Mouse (Mus musculus) 3T3-L1 (cell line): ENCODE results near the gene Elob.
A peak's percentile ranks its signal among the peaks of the same experiment; 100 is the strongest.

ENCODE experiments used
- DNase-seq: peaks from one replicate; pipeline ENCODE4 v3.0.0-alpha.2; 2015; ENCODE audit warnings: low read depth, low spot score

Elob gene

GRCm38 (mm10) chr17:23823614-23824013 is 5.3 kb downstream of the Elob start:
- no peak for DNase-seq

- DNase-seq = no peak
Measured at GRCm38 (mm10) chr17:23823018-23823417, 5.9 kb downstream of the Elob start.

GRCm38 (mm10) chr17:23822094-23822493 is 6.8 kb downstream of the Elob start:
- peak; percentile 34 for DNase-seq

- no peak for DNase-seq
Measured at GRCm38 (mm10) chr17:23820731-23821130, 8.2 kb downstream of the Elob start.

- no peak for DNase-seq
Measured at GRCm38 (mm10) chr17:23819235-23819634, 9.7 kb downstream of the Elob start.

GRCm38 (mm10) chr17:23818579-23818978 is 10.4 kb downstream of the Elob start:
- peak; percentile 54 for DNase-seq

- DNase-seq = no peak
Measured at GRCm38 (mm10) chr17:23815641-23816040, 13.3 kb downstream of the Elob start.

GRCm38 (mm10) chr17:23807918-23808317 is 21.0 kb downstream of the Elob start:
- no peak for DNase-seq

- DNase-seq = no peak
Measured at GRCm38 (mm10) chr17:23806867-23807266, 22.1 kb downstream of the Elob start.

GRCm38 (mm10) chr17:23804426-23805085 is 24.4 kb downstream of the Elob start:
- DNase-seq = peak; percentile 50

- DNase-seq = peak; percentile 72
Measured at GRCm38 (mm10) chr17:23803366-23804041, 25.4 kb downstream of the Elob start.

- peak; percentile 99 for DNase-seq
Measured at GRCm38 (mm10) chr17:23802746-23803365, 26.1 kb downstream of the Elob start.

- DNase-seq = no peak
Measured at GRCm38 (mm10) chr17:23801627-23802026, 27.3 kb downstream of the Elob start.

- DNase-seq = peak; percentile 57
Measured at GRCm38 (mm10) chr17:23797316-23797715, 31.6 kb downstream of the Elob start.

GRCm38 (mm10) chr17:23795323-23795722 is 33.6 kb downstream of the Elob start:
- DNase-seq = no peak

GRCm38 (mm10) chr17:23791079-23791357 is 37.9 kb downstream of the Elob start:
- no peak for DNase-seq

- no peak for DNase-seq
Measured at GRCm38 (mm10) chr17:23790269-23791078, 38.5 kb downstream of the Elob start, which contains the start of gene Srrm2. Srrm2 (plus strand) TSS chr17:23790532.

- no peak for DNase-seq
Measured at GRCm38 (mm10) chr17:23789749-23790268, 39.1 kb downstream of the Elob start.

GRCm38 (mm10) chr17:23788973-23789372 is 40.0 kb downstream of the Elob start:
- DNase-seq = peak; percentile 65

GRCm38 (mm10) chr17:23786510-23786931 is 42.4 kb downstream of the Elob start:
- peak; percentile 53 for DNase-seq

GRCm38 (mm10) chr17:23785561-23786471 is 43.1 kb downstream of the Elob start, which contains the start of gene Flywch2:
Flywch2 (minus strand) TSS chr17:23786081.
- peak; percentile 69 for DNase-seq
